Mouse (Mus musculus): ENCODE results near the gene Atp2b1. TPM values are rescaled to one million over a fixed set of nuclear protein-coding genes. Genes with fewer than 3 reads are reported as not detected.

The Atp2b1 gene
- total and polyA plus RNA-seq, 3 experiments, result 15.1 to 74.4 (median 64.6) TPM

DNA sequence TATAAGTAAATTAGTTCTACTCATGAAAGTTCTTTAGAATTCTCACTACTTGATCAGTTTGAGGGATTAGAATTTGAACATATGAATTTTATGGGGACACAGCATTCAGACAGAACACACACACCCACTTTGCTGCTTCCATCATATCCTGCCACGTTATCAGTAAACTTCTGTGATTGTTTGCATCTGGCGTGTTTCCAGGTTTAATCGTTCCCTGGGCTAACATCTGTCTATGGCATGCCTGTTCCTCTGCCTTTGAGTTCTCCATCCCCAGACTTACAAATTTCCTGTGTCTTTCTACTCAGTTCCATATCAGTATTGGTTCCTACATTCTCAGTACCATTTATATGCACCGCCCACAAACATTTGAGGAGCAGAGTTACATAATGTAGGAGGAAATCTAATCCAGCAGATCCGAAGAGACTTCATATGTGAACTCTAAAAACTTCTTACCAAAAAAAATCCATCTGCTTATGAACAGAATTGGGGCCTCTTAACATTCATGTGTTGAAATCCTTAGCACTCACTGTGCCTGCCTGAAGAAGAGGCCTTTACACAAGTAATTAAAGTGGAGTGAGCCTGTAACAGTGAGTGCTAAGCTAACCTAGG is 7.2 kb upstream of the Atp2b1 start:
- no peak overlapping the region for H3K27ac ChIP-seq
- intact Hi-C loops (cut with DNase I), result no loop called here
- no peak overlapping the region for H3K4me3 ChIP-seq
- no peak overlapping the region for H3K9ac ChIP-seq (ENCODE audit: low read depth, low read length)
- H3K4me1 ChIP-seq (ENCODE audit: control insufficient read depth, insufficient read depth, low read length), result peaks cover 1% of the 10 kb centered on the region; the same call in 1 of the 2 replicates
- no peak for TF ChIP-seq POLR2A (IDR thresholded peaks at IDR 0.05; ENCODE audit: insufficient read depth, low read depth, low read length)
- no peak for TF ChIP-seq CTCF (IDR thresholded peaks at IDR 0.05)
- no peak for TF ChIP-seq EP300 (IDR thresholded peaks at IDR 0.05; ENCODE audit: insufficient read depth, low read depth, low read length)
- no peaks in the 10 kb centered on the region for H3K27me3 ChIP-seq (ENCODE audit: control insufficient read depth, insufficient read depth, low read length)
- WGBS, result 26% methylated on average over 5 of the region's 5 CpGs
- H3K79me2 ChIP-seq (replicated peaks; ENCODE audit: control insufficient read depth, insufficient read depth, low read length), result no peaks in the 10 kb centered on the region
- no peaks in the 10 kb centered on the region for H3K36me3 ChIP-seq (ENCODE audit: control insufficient read depth, insufficient read depth, low read length)
- no peak for DNase-seq

GRCm38 (mm10) chr10:98913610-98913960 is 621 bp upstream of the Atp2b1 start:
- WGBS, result under 1% methylated on average over 19 of the region's 19 CpGs
- intact Hi-C loops (cut with DNase I), result loop anchor here (5.0 to 10.0 kb wide), 4 partner anchors 169 to 419 kb away; partner anchors contain the start of genes Galnt4 and Poc1b
- H3K27me3 ChIP-seq (ENCODE audit: control insufficient read depth, insufficient read depth, low read length), result no peaks in the 10 kb centered on the region
- peak overlapping the region; percentile 96 for H3K9ac ChIP-seq (ENCODE audit: low read depth, low read length)
- H3K27ac ChIP-seq, result peak overlapping the region; percentile 100
- DNase-seq, result no peak
- H3K4me3 ChIP-seq, result peak overlapping the region; percentile 81
- no peaks in the 10 kb centered on the region; the same call in 1 of the 2 replicates for H3K4me1 ChIP-seq (ENCODE audit: control insufficient read depth, insufficient read depth, low read length)
- H3K79me2 ChIP-seq (replicated peaks; ENCODE audit: control insufficient read depth, insufficient read depth, low read length), result peaks cover 3% of the 10 kb centered on the region; the same call in 1 of the 2 replicates
- TF ChIP-seq CTCF (IDR thresholded peaks at IDR 0.05) (no peak), EP300 (IDR thresholded peaks at IDR 0.05; ENCODE audit: insufficient read depth, low read depth, low read length) (0 out of 2 replicates have a peak, but pooled peaks have one; percentile 27), POLR2A (IDR thresholded peaks at IDR 0.05; ENCODE audit: insufficient read depth, low read depth, low read length) (no peak)
- no peaks in the 10 kb centered on the region for H3K36me3 ChIP-seq (ENCODE audit: control insufficient read depth, insufficient read depth, low read length)

GRCm38 (mm10) chr10:98914810-98915241 is 620 bp downstream of the Atp2b1 start:
- Histone ChIP-seq H3K9ac (ENCODE audit: low read depth, low read length) (peak overlapping the region; percentile 97), H3K4me1 (ENCODE audit: control insufficient read depth, insufficient read depth, low read length) (no peaks in the 10 kb centered on the region; the same call in 1 of the 2 replicates), H3K27me3 (ENCODE audit: control insufficient read depth, insufficient read depth, low read length) (no peaks in the 10 kb centered on the region), H3K4me3 (peak overlapping the region; percentile 95), H3K36me3 (ENCODE audit: control insufficient read depth, insufficient read depth, low read length) (no peaks in the 10 kb centered on the region), H3K27ac (peak overlapping the region; percentile 100), H3K79me2 (replicated peaks; ENCODE audit: control insufficient read depth, insufficient read depth, low read length) (peaks cover 5% of the 10 kb centered on the region; the same call in 1 of the 2 replicates)
- intact Hi-C loops (cut with DNase I), result loop anchor here (2.0 to 10.0 kb wide), 8 partner anchors 42 to 420 kb away; partner anchors contain the start of genes Galnt4 and Poc1b
- peak; percentile 92 to 94 for DNase-seq
- TF ChIP-seq CTCF (IDR thresholded peaks at IDR 0.05), result peak; percentile 62
- 0 out of 2 replicates have a peak, but pooled peaks have one; percentile 56 for TF ChIP-seq POLR2A (IDR thresholded peaks at IDR 0.05; ENCODE audit: insufficient read depth, low read depth, low read length)
- no peak for TF ChIP-seq EP300 (IDR thresholded peaks at IDR 0.05; ENCODE audit: insufficient read depth, low read depth, low read length)
- under 1% methylated on average over 51 of the region's 62 CpGs for WGBS

DNA sequence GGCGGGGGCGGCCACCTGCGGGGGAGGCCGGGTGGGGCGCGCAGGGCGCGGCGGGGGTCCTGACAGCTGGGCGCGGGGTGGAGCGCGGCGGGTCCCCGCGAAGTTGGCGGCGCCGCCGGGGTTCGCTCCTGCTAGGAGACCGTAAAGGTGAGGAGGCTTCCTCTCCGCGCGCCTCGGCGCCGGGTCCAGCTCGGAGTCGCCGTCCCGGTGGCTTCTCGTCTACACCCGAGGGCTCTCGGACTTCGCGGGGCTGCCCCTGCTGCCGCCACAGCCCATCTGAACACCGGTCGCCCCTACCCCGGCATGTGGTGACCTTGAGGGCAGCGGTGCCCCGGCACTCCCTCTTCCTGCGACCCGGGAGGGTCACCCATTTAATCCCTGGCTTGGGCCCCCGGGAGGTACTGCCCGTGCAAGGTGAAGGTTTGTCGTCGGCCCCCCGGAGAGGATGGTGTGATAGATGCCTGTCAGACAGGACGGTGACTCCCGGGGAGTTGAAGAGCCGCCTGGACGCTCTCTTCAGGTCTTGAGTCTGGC is 1.3 kb downstream of the Atp2b1 start:
- intact Hi-C loops (cut with DNase I), result loop anchor here (2.0 to 10.0 kb wide), 5 partner anchors 42 to 421 kb away; no protein-coding TSS in a partner anchor
- peaks cover 5% of the 10 kb centered on the region; the same call in 1 of the 2 replicates for H3K79me2 ChIP-seq (replicated peaks; ENCODE audit: control insufficient read depth, insufficient read depth, low read length)

GRCm38 (mm10) chr10:98916011-98916780 is 2.0 kb downstream of the Atp2b1 start:
- H3K27ac ChIP-seq, result peak overlapping the region; percentile 12; the same call in 1 of the 2 replicates
- no peaks in the 10 kb centered on the region for H3K27me3 ChIP-seq (ENCODE audit: control insufficient read depth, insufficient read depth, low read length)
- H3K36me3 ChIP-seq (ENCODE audit: control insufficient read depth, insufficient read depth, low read length), result peaks cover 3% of the 10 kb centered on the region; the same call in 1 of the 2 replicates
- H3K4me3 ChIP-seq, result peak overlapping the region; percentile 95
- H3K9ac ChIP-seq (ENCODE audit: low read depth, low read length), result peak overlapping the region; percentile 97
- H3K79me2 ChIP-seq (replicated peaks; ENCODE audit: control insufficient read depth, insufficient read depth, low read length), result peaks cover 5% of the 10 kb centered on the region; the same call in 1 of the 2 replicates
- TF ChIP-seq CTCF (IDR thresholded peaks at IDR 0.05), result no peak
- TF ChIP-seq POLR2A (IDR thresholded peaks at IDR 0.05; ENCODE audit: insufficient read depth, low read depth, low read length), result no peak
- no peak for TF ChIP-seq EP300 (IDR thresholded peaks at IDR 0.05; ENCODE audit: insufficient read depth, low read depth, low read length)
- intact Hi-C loops (cut with DNase I), result loop anchor here (5.0 to 10.0 kb wide), 3 partner anchors 41 to 421 kb away; no protein-coding TSS in a partner anchor
- WGBS, result 8% methylated on average over 22 of the region's 22 CpGs
- no peak for DNase-seq
- peaks cover 1% of the 10 kb centered on the region; the same call in 1 of the 2 replicates for H3K4me1 ChIP-seq (ENCODE audit: control insufficient read depth, insufficient read depth, low read length)

More for the DNA sequence above, 1.3 kb downstream of the Atp2b1 start:
- Histone ChIP-seq H3K4me3 (peak overlapping the region; percentile 95), H3K27ac (peak overlapping the region; percentile 100), H3K36me3 (ENCODE audit: control insufficient read depth, insufficient read depth, low read length) (peaks cover 3% of the 10 kb centered on the region; the same call in 1 of the 2 replicates), H3K27me3 (ENCODE audit: control insufficient read depth, insufficient read depth, low read length) (no peaks in the 10 kb centered on the region), H3K9ac (ENCODE audit: low read depth, low read length) (peak overlapping the region; percentile 97), H3K4me1 (ENCODE audit: control insufficient read depth, insufficient read depth, low read length) (no peaks in the 10 kb centered on the region; the same call in 1 of the 2 replicates)
- WGBS, result under 1% methylated on average over 46 of the region's 54 CpGs
- TF ChIP-seq CTCF (IDR thresholded peaks at IDR 0.05), result no peak
- TF ChIP-seq POLR2A (IDR thresholded peaks at IDR 0.05; ENCODE audit: insufficient read depth, low read depth, low read length), result no peak
- no peak for TF ChIP-seq EP300 (IDR thresholded peaks at IDR 0.05; ENCODE audit: insufficient read depth, low read depth, low read length)
- peak in 1 of 2 experiments; percentile 67 for DNase-seq
